Mouse (Mus musculus): ENCODE data around the gene Tmub1.

The Tmub1 gene

GRCm38 (mm10) chr5:24453985-24454303 is 6.3 kb upstream of the Tmub1 start:
- no peak for DNase-seq (ENCODE audit: low spot score in 2 of 2)

DNA sequence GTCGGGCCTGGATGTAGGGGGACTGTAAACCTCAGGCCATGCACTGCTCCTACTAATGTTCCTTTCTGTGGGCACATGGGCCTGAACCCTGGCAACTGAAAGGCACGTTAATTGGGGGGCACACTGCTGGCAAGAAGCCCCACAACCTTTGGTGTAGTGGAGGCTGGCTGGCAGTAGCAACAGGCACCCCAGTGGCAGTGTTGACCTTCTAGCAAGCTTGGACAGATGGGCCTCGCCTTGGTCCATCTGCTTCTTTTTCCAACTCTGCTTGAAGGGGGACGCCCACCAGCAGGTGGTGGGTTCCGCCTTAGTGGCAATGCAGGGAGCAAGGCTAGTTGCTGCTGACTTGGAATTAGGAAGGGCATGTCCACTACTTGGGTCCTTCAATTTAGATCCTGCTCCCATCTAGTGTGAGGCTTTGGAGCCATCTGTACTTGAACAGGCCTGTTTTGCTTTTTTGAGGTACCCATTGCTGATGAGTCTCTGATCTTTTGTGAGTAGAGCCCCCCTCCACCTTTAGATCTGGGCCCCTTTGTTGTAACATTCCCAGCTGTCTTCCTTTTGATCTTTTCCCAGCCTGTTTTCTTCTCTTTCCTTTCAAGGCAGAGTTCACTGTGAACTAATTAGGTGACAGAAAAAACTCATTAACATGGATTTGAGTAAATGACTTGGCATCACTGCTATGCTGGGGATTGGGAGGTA is 5.8 kb upstream of the Tmub1 start:
- peak in 1 of 2 experiments; percentile 43 for DNase-seq (ENCODE audit: low spot score in 2 of 2)

DNA sequence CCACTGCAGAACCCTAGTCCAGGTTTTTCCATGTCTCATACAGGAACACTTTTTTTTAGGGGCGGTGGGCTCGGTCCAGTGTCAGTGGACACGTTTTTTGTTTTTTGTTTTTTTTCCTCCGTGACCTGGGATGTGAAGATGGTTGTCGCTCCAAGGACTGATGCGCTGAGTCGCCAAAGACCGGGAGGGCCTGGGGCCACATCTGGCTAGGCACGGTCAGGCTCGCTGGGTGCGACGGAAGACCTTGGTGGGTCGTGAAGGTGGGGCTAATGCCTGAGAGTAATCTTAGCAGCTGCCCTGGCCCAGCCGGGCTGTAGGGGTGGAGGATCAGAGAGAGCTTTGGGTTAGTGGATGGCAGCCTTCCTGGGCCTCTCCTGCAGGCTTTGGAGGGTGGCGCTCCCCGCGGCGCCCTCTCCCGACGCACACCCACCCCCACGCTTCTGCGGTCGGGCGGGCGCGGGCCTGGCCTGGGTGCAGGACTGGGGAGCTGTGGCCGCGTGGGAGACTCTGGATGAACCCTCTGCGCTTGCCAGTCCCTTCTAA is 5.1 kb upstream of the Tmub1 start:
- peak in 1 of 2 experiments; percentile 51 for DNase-seq (ENCODE audit: low spot score in 2 of 2)

GRCm38 (mm10) chr5:24452030-24452690 is 4.5 kb upstream of the Tmub1 start, which contains the start of gene Agap3:
Agap3 (plus strand) TSS chr5:24452177.
- DNase-seq (ENCODE audit: low spot score in 2 of 2): peak in 1 of 2 experiments; percentile 58

GRCm38 (mm10) chr5:24451264-24452029 is 3.8 kb upstream of the Tmub1 start:
- peak; percentile 84 to 89 for DNase-seq (ENCODE audit: low spot score in 2 of 2)

GRCm38 (mm10) chr5:24446630-24447029 is 1.0 kb downstream of the Tmub1 start:
- no peak for DNase-seq (ENCODE audit: low spot score in 2 of 2)

DNA sequence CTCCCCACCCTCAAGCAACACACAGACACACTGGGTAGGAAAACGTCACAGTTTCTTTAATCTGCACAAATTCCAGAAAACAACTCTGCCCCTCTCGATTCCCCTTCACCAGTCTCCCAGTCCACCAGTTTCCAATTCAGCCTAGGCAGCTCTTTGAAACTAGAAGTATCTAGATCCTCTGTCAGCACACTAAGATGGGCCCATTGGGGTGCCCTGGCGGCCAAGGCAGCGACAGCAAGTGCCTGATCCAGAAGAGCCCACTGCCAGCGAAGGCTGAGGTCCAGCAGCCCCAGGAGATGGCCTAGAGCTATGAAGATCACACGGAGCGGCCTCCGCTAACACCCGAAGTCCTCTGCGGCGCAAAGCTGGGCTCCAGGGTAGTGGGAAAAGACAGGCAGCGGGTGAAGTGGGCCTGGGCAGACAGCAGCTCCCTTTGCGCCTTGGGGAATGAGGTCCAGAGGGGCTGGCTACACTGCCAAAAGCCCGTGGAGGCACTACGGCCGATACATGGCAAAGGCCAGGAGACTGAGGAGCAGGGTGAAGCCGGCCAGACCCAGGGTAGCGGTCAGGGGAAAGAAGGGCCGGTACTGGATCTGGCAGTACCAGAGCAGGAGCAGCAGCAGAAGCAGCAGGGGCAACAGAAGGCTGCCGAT is 2.1 kb downstream of the Tmub1 start:
- no peak for DNase-seq (ENCODE audit: low spot score in 2 of 2)

- DNase-seq (ENCODE audit: low spot score in 2 of 2): peak; percentile 85 to 93
Measured at GRCm38 (mm10) chr5:24444746-24445427, 2.8 kb downstream of the Tmub1 start, which contains the start of gene Fastk. Fastk (minus strand) TSS chr5:24445287.

DNA sequence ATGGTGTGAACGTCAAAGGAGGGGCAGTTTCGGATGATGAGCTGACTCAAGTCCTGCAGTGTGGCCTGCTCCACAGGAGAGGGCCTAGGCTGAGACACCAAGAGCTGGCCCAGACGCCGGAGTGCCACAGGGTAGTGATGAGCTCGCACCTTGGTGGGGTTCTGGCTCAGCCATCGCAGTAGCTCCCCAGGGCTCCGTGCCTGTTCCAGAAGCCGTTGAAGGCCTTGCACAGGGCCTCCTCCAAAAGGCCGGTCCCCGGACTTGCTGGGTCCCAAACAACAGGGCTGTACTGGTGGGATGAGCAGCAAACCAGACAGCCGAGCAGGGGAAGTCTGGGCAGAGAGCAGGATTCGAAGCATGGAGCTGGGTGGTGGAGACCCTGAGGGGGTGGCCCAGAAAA is 3.7 kb downstream of the Tmub1 start:
- DNase-seq (ENCODE audit: low spot score in 2 of 2): no peak

- no peak for DNase-seq (ENCODE audit: low spot score in 2 of 2)
Measured at GRCm38 (mm10) chr5:24443204-24443603, 4.5 kb downstream of the Tmub1 start.

- DNase-seq (ENCODE audit: low spot score in 2 of 2): no peak
Measured at GRCm38 (mm10) chr5:24442029-24442428, 5.6 kb downstream of the Tmub1 start.

GRCm38 (mm10) chr5:24441187-24441586 is 6.5 kb downstream of the Tmub1 start:
- DNase-seq (ENCODE audit: low spot score in 2 of 2): no peak

DNA sequence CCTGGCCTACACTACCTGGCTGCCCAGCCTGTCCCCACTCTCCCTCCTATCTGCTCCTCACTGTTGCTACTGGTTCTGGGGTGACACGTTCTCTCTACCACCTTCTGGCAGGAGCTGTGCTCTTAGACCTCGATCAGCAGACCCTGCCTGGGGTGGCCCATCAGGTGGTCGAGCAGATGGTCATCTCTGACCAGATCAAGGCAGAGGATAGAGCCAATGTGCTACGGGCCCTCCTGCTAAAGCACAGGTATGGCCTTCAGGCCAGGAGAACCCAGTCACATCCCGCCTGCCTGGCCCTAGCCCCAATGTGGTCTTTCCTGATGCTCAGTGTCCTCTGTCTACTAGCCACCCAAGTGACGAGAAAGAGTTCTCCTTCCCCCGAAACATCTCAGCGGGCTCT is 13.7 kb downstream of the Tmub1 start:
- no peak for DNase-seq (ENCODE audit: low spot score in 2 of 2)

GRCm38 (mm10) chr5:24428596-24428995 is 19.1 kb downstream of the Tmub1 start:
- DNase-seq (ENCODE audit: low spot score in 2 of 2): no peak

- DNase-seq (ENCODE audit: low spot score in 2 of 2): no peak
Measured at GRCm38 (mm10) chr5:24427981-24428402, 19.7 kb downstream of the Tmub1 start.

GRCm38 (mm10) chr5:24427285-24427633 is 20.4 kb downstream of the Tmub1 start:
- no peak for DNase-seq (ENCODE audit: low spot score in 2 of 2)

GRCm38 (mm10) chr5:24426556-24427284 is 20.9 kb downstream of the Tmub1 start:
- no peak for DNase-seq (ENCODE audit: low spot score in 2 of 2)

DNA sequence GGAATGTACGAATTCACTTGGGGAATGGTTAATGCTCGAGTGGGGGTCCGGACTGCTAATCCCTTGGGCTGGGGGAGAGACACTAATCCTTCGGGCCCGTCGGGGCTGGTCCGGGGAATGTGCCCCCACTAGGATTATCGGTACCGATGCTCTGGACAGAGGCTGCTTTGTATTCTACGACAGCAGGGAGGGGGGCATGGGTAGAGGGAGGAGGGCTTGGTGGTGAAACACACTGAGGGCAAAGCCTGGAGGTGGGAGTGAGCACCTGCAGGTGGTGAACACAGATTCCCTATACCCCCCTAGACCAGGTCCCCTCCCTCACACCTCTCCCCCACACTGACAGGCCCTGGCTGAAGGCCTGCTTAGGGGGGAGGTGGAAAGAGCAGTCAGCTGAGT is 21.6 kb downstream of the Tmub1 start:
- no peak for DNase-seq (ENCODE audit: low spot score in 2 of 2)

- DNase-seq (ENCODE audit: low spot score in 2 of 2): peak in 1 of 2 experiments; percentile 54
Measured at GRCm38 (mm10) chr5:24425421-24426036, 22.1 kb downstream of the Tmub1 start.

GRCm38 (mm10) chr5:24424861-24425411 is 22.7 kb downstream of the Tmub1 start:
- DNase-seq (ENCODE audit: low spot score in 2 of 2): peak; percentile 60 to 76

All from frontal cortex, postnatal 10 days (tissue).